Mouse (Mus musculus): Measurements from ENCODE around the gene Treml1.

The Treml1 gene

DNA sequence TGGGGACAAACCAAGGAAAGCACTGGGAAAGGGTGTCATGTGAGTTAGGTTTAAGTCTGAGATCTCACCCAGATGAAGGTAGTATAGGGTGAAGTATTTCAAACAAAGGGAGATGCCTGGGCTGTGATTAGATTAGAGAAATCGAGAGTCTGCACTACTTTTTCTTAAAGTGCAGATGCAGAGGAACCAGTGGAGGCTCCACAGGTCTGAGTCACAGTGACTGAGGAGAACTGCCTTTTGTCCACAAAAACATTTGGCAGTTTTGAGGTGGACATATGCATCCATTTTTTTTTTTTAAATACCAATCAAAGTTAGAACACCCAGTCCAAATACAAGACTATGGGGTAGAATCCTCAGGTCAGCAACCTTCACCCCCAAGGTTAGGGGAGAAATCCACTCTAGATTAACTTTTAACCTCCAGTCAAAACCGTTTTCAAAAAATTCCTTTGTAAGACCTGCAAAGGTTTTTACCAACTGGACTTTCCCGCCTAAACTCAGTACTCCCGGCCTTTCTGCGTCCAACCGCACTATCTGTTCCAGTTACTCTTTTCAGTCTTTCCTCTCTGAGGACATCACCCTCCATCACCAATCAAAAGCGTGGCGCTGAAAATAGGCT, 48.3 kb downstream of the Treml1 start:
- in situ Hi-C loops (cut with MboI, MseI): loop anchor here (25.0 kb wide), 2 partner anchors 896 to 1521 kb away; partner anchors contain the start of genes Ccnd3, Taf8 and Tbcc

DNA sequence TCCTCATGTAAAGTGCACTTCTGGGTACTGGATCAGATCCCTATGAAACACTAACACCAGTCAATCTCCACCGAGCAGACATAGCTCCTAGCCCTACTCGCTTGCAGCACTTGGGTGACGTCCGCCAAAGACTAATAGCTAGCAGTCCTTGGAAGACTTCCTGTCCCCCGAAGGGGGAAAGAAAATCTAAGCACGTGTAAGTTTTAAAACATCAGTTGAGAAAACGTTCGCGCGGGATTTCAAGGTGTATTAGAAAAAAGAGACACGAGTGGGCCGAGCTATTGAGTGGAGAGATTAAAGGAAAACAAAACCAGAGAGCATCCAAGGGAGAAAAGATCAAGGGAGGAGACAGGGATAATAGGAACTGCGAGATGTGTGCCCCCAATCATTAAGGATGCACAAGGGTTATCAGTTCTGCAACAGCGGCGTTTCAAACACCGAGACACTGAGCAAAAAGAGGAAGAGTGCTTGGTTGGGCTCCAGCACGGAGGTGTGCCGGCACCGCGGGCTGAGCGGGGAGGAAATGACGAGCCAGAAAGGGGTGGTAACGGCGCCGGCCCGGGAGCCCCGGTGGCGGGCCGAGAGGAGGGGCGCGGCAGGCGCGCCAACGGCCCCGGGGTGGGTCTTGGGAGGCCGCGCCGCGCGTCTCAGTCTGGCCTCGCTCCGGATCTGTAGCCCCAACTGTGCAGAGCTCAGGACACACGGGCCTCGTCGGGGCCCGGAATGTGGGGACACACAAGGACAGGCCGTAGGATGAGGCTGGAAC, 49.0 kb downstream of the Treml1 start:
- in situ Hi-C loops (cut with MboI, MseI): loop anchor here (25.0 kb wide), 2 partner anchors 896 to 1521 kb away; partner anchors contain the start of genes Ccnd3, Taf8 and Tbcc

GRCm38 (mm10) chr17:48409380-48410298, 49.9 kb downstream of the Treml1 start, which contains the start of the genes Nfya and Oard1:
TSS of gene Nfya (minus strand) at chr17:48409906.
TSS of gene Oard1 (plus strand) at chr17:48410014.
- in situ Hi-C loops (cut with MboI, MseI): loop anchor here (25.0 kb wide), 2 partner anchors 897 to 1522 kb away; partner anchors contain the start of genes Ccnd3, Taf8 and Tbcc

DNA sequence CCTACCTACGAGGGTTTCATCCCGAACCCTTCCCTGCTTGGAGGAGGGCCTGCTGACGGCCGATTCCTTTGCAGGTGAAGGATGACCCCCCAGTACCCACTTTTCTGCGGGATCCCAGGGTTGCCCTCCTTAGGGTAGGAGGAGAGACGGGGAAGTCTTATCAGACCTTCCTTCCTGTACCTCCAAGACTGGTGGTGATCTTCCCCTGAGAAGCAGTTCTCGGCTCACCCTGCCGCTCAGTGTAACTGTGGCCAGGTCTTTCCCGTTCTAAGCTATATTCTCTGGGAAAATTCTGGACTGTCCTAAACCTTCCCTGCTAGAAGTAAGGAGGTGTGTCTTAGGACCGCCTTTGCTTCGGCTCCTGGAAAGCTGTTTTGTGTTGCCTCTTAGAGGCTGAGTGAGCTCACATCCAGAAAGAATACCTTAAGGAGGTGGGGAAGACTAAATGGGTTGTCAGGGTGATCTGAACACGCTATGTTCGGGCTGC, 50.6 kb downstream of the Treml1 start:
- in situ Hi-C loops (cut with MboI, MseI): loop anchor here (25.0 kb wide), 2 partner anchors 898 to 1523 kb away; partner anchors contain the start of genes Ccnd3, Taf8 and Tbcc

- in situ Hi-C loops (cut with MboI, MseI): loop anchor here (25.0 kb wide), 2 partner anchors 899 to 1524 kb away; partner anchors contain the start of genes Ccnd3, Taf8 and Tbcc
Observed at GRCm38 (mm10) chr17:48411241-48411640, 51.5 kb downstream of the Treml1 start.

GRCm38 (mm10) chr17:48416011-48416410, 56.3 kb downstream of the Treml1 start:
- in situ Hi-C loops (cut with MboI, MseI): loop anchor here (25.0 kb wide), 2 partner anchors 904 to 1529 kb away; partner anchors contain the start of genes Ccnd3, Taf8 and Tbcc
